Mouse (Mus musculus): ENCODE results near the gene Cpvl.

Gene Cpvl

DNA sequence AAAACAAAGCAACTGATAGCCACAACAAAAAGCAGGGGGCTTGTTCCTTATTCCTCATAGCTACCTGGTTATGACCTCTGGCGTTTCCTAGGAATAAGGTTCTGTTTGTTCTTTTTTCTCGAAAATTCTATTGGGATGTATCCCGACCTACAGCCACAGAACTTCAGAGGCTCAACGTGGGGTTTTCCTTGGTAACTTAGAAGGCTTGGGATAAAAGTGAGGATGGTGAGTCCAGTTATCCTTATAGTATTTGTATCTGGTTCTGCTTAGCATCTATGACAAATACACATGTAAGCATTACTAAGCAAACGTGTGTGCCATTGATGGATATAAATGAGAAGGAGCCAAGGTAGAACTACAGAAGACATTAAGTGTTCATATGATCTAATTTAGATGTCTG is at the start of gene Cpvl:
Cpvl (minus strand) TSS at position 101 of the 400 bp plus-strand sequence.
- no peak for DNase-seq (ENCODE audit: low read depth, low spot score)

- no peak for DNase-seq (ENCODE audit: low read depth, low spot score)
Observed at GRCm38 (mm10) chr6:54023846-54024245, 45.4 kb upstream of the Cpvl start.

DNA sequence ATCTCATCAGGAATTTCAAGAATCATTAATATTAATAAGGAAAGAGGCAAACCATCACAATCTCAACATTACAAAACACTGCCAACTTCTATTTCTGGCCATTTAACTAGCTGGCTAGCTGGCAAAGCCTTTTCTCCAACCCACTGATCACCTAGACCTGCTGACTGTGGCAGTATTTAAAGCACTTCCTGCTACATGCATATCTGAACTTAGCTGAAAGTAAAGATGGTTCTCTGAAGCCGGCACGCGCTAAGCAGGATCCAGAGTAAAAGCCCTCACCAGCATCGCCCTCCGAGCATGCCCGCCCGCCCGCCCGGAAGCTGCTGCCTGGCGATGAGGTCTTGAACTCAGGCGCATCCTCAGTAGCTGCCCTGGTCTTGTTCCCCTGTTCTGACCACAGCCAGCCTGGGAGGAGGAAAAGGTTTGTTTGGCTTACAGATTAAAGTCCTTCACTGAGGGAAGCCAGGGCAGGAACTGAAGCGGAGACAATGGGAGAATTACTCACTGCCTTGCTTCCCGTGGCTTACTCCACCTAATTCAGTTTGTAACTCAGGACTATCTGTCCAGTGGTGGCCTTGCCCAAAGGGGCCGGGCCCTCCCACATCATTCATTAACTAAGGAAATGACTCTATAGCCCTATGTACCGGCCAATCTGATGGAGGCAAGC is 42.8 kb upstream of the Cpvl start:
- no peak for DNase-seq (ENCODE audit: low read depth, low spot score)

- DNase-seq (ENCODE audit: low read depth, low spot score), result no peak
Observed at GRCm38 (mm10) chr6:54018861-54019260, 40.4 kb upstream of the Cpvl start.

- no peak for DNase-seq (ENCODE audit: low read depth, low spot score)
Observed at GRCm38 (mm10) chr6:54018038-54018437, 39.6 kb upstream of the Cpvl start.

DNA sequence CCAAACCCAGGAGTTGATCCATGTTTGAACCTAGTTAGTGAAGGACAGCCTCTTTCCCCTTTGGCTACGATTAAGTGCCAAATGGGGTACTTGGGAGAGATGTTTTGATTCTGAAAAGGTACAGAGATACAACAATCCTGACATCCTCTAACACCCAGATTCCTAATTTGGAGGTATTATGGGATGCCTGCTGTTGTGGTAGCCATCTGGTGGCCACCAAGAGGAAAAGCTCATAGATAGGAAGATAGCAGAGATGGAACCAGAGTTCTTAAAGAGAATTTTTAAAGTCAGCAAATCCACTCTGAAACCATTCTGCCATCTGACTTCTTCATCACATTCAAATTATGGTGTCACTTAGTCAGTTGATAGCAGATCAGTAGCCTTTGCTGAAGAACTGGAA is 33.7 kb upstream of the Cpvl start:
- no peak for DNase-seq (ENCODE audit: low read depth, low spot score)

GRCm38 (mm10) chr6:54010362-54010761 is 31.9 kb upstream of the Cpvl start:
- no peak for DNase-seq (ENCODE audit: low read depth, low spot score)

- no peak for DNase-seq (ENCODE audit: low read depth, low spot score)
Observed at GRCm38 (mm10) chr6:54009293-54009692, 30.8 kb upstream of the Cpvl start.

- DNase-seq (ENCODE audit: low read depth, low spot score), result no peak
Observed at GRCm38 (mm10) chr6:54008448-54009120, 30.1 kb upstream of the Cpvl start.

DNA sequence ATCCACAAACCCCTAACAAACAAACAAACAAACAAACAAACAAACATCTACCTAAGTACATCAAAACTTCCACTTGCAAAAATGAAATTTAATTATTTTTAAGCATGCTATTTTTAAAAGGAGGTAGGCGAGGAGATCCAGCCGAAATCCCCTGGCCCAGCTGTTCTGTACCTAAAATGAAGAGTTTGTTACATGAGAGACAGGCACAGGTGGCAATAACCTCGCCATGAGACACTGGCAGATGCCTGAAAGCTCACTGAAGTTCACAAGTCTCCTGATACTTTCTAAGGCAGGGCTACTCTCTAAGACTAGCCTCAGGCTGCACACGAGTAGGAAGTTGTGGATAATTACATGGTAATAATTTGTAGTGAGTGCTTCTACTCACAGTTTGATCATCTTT is 26.8 kb upstream of the Cpvl start:
- no peak for DNase-seq (ENCODE audit: low read depth, low spot score)

- DNase-seq (ENCODE audit: low read depth, low spot score), result no peak
Observed at GRCm38 (mm10) chr6:53996226-53996955, 17.9 kb upstream of the Cpvl start.

GRCm38 (mm10) chr6:53995519-53995918 is 17.0 kb upstream of the Cpvl start:
- no peak for DNase-seq (ENCODE audit: low read depth, low spot score)

DNA sequence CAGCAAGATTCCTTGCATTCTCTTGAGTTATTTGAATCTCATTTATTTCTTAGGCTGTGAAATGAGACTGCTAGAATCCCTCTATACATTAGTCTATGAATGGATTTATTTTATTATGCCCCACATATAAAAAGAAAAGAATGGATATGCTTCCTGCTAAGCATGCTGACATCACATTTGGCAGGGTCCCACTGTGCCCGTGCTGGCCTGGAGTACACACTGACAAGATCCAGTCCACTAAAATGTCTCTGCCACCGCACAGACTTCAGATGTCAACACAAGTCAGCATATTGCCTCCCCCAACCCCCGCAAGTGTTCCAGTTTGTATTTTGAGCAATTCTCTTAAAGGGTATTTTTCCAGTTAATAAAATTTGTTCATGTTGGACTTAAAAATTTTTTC is 13.9 kb upstream of the Cpvl start:
- DNase-seq (ENCODE audit: low read depth, low spot score), result no peak

DNA sequence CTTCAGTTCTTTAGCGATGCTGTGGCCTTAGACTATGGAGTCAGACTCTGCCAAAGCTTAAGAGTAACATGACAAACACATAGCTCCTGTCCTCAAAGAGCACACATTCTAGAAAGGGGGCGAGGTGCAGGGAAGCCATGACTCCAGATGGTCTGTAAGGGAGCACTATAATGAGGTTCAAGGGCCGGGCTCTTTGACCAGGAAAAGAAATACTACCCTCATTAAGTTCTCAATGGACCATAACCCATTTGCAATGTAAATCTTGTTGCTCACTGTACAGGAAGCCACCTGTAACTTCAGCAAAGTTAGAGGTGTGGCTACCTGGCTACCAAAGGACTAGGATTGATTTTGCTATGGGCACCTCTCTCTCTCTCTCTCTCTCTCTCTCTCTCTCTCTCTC is 8.8 kb upstream of the Cpvl start:
- DNase-seq (ENCODE audit: low read depth, low spot score), result no peak

DNA sequence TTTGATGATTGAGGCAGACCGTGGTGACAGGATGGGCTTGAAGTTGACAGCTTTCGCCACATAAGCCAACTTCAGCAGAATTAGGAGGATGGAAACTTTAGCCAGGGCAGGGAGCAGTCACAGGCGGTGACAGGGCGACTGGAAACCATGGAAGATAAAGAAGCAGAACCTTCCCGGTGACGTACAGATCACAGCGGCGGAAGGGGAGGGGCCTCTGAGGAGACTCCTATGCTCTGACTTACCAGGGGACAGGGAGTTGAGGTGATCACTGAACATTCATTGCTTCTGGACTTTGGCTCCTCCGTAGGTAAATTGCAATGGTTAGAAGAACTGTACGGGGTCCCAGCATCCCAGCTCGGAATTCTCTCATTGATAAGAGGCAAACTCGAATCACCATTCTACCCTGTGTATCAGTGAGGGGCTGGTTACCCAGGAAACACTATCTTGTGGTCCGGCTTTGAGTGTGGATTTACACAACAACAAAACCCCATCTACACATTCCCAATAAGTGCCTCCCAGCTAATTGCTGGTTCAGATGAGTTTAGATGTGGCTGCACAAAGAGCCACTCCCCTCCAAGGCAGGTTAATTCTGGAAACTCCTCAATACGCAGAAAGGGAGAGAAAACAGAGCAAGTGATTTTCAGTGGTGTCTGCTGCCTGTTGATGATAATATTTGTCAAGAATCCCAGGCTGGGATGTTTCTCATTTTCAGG is 8.0 kb upstream of the Cpvl start:
- DNase-seq (ENCODE audit: low read depth, low spot score), result no peak

- no peak for DNase-seq (ENCODE audit: low read depth, low spot score)
Observed at GRCm38 (mm10) chr6:53983820-53984219, 5.3 kb upstream of the Cpvl start.

DNA sequence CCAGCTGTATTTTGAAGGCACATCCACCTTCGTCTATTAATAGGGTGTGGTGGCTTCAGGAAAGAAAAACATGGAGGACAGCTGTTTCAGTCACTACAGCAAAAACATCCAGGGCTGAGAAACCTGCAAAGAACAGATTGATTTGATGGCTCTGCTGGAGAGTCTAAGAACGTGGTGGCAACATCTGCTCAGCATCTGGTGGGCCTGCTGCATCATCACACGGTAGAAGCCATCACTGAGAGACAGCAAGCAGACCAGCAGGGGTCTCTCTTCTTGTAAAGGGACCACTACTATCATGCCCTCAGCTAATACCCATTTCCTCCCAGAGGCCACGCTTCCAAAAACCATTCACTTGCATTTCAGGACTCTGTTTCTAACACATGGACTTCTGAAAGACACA is 4.1 kb upstream of the Cpvl start:
- DNase-seq (ENCODE audit: low read depth, low spot score), result no peak

GRCm38 (mm10) chr6:53982047-53982600 is 3.7 kb upstream of the Cpvl start:
- DNase-seq (ENCODE audit: low read depth, low spot score), result no peak

DNA sequence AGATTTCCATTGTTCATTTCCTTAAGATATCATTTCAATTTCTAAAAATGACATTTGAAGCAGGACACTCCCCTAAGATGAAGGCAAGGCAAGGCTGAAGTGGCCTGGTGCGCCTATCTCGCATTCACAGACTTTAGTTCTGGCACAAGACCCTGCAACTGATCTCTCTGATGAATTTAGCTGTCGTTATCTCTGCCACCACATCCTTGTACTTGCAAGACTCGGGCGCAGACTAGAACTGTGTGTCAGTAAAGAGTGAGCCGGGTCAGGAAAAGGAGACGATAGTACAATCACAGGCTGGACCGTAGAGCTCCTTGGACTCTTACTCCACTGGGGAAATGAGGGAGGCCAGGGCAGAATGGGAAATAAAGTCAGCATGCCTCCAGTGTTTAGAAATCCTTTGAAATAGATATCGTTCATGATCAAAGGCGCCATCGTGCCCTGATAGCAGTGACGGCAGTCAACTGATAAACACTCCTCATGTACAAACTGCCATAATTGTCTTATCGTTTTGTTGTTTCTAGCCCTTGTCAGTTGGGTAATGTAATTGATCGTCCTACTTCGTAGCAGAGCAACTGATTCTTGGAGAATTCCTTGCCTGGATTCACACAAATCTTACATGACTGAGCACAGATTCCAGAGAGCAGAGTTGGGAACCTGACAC is 2.5 kb upstream of the Cpvl start:
- no peak for DNase-seq (ENCODE audit: low read depth, low spot score)

- DNase-seq (ENCODE audit: low read depth, low spot score), result no peak
Observed at GRCm38 (mm10) chr6:53974040-53974439, 4.4 kb downstream of the Cpvl start.

DNA sequence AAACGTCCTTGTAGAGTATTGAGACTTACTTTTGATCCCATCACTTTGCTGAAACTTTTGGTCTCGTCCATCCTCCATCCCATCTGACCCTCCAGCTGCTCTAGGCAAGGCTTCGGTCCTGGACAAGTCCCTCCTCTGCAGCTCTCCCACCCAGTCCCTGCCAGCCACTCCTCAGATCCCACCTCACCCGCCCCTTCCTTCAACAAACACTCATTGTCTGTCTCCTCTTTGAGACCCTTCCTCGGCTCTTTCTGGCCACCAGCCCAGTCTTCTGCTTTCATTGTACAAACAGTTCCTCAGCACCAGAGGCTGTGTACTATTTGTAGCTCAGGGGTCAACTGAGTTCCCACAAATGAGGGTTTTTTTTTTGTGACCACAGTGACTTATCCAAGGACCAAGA is 5.0 kb downstream of the Cpvl start:
- DNase-seq (ENCODE audit: low read depth, low spot score), result no peak

All from telencephalon, adult 2 months (tissue).